Mouse (Mus musculus) liver, embryonic 14.5 days (tissue): ENCODE measurements around the gene Timm8a1. TPM values are rescaled to one million over a fixed set of nuclear protein-coding genes. Genes with fewer than 3 reads are reported as not detected.

Source experiments
- ATAC-seq: fragments of 200-750 bp; cut with Nextera tagmentation; 2 replicates; pipeline ENCODE4 v1.8.0; 2017; ENCODE audit warnings: moderate number of reproducible peaks, mild to moderate bottlenecking, moderate library complexity; ENCODE audit not compliant: insufficient read depth
- DNase-seq, 3 experiments: peaks; one replicate each; pipeline ENCODE4 v3.0.0-alpha.2; 2012 to 2013; ENCODE audit warnings: low read depth in 3 of 3, low spot score in 3 of 3
- H3K27ac ChIP-seq: fragments of 300-500 bp; sonication (generic); 2 replicates; pipeline ENCODE4 v1.5.1; 2014; ENCODE audit warnings: moderate library complexity, mild to moderate bottlenecking, control low read depth, inconsistent platforms
- H3K27me3 ChIP-seq: fragments of 300-500 bp; sonication (generic); 2 replicates; pipeline ENCODE4 v1.6.1; 2014; ENCODE audit warnings: mild to moderate bottlenecking, low read length, moderate library complexity; ENCODE audit not compliant: control insufficient read depth, insufficient read depth
- H3K36me3 ChIP-seq: fragments of 300-500 bp; sonication (generic); replicated peaks from 2 replicates; pipeline ENCODE4 v1.6.1; 2014; ENCODE audit warnings: low read depth; ENCODE audit not compliant: control insufficient read depth, insufficient read depth
- H3K4me1 ChIP-seq, 2 experiments: fragments of 200-500 bp in 1 of 2; fragments of 300-500 bp in 1 of 2; sonication (generic) in 1 of 2; replicated peaks; 2 replicates each; pipeline ENCODE4 v1.6.1; 2012 to 2014; ENCODE audit warnings: antibody characterized with exemption in 1 of 2, inconsistent platforms in 1 of 2, low read length in 1 of 2; ENCODE audit not compliant: control insufficient read depth in 2 of 2, insufficient read depth in 2 of 2
- H3K4me2 ChIP-seq: fragments of 300-500 bp; sonication (generic); 2 replicates; pipeline ENCODE4 v1.6.1; 2014; ENCODE audit warnings: low read depth, mild to moderate bottlenecking, control low read depth, moderate library complexity
- H3K4me3 ChIP-seq, 2 experiments: fragments of 200-500 bp in 1 of 2; fragments of 300-500 bp in 1 of 2; sonication (generic) in 1 of 2; 2 replicates each; pipeline ENCODE4 v1.5.1; 2012 to 2014; ENCODE audit warnings: low read depth in 2 of 2, low read length in 2 of 2, mild to moderate bottlenecking in 2 of 2, control low read depth in 1 of 2, inconsistent platforms in 1 of 2, moderate library complexity in 1 of 2; ENCODE audit not compliant: insufficient read depth in 1 of 2
- H3K9ac ChIP-seq: fragments of 300-500 bp; sonication (generic); replicated peaks from 2 replicates; pipeline ENCODE4 v1.6.1; 2014; ENCODE audit warnings: mild to moderate bottlenecking, control low read depth, moderate library complexity
- H3K9me3 ChIP-seq: fragments of 300-500 bp; sonication (generic); 2 replicates; pipeline ENCODE4 v1.6.1; 2016; ENCODE audit warnings: low read length, mixed read lengths; ENCODE audit not compliant: control insufficient read depth
- CTCF ChIP-seq: IDR thresholded peaks from 2 replicates; pipeline ENCODE4 v1.5.1; 2016; ENCODE audit warnings: antibody characterized with exemption, low read depth, control low read depth
- EP300 ChIP-seq: IDR thresholded peaks from 2 replicates; pipeline ENCODE4 v1.6.1; 2016; ENCODE audit warnings: antibody characterized with exemption, low read depth
- WGBS: fragments of 180-500 bp; shearing (Covaris S2); extraction: QIAGEN DNeasy Blood & Tissue Kit; methylation state at CpG from one replicate; pipeline ENCODE4 v1.1.7; 2014; ENCODE audit not compliant: insufficient replicate concordance; 5-methylcytosine and 5-hydroxymethylcytosine counted together
- polyA plus RNA-seq, 2 experiments: library from polyadenylated mRNA; depleted of rRNA in 1 of 2; stranded (reverse) in 1 of 2; unstranded in 1 of 2; fragments of >200 nt; fragmentation: Nextera tagmentation in 1 of 2; extraction: Ambion mirVana in 1 of 2; gene quantifications; 2 replicates each; pipeline versions ENCODE4 v1.2.1 to v1.2.3; 2012 to 2014

Gene Timm8a1
- polyA plus RNA-seq, 2 experiments: 18.7 to 92.8 TPM

GRCm38 (mm10) chrX:134585103-134586002 lies 43.7 kb upstream of the Timm8a1 start, which contains the start of gene Rpl36a:
Gene Rpl36a (plus strand): TSS chrX:134585654.
- DNase-seq (peak; percentile 78 to 84 (median 83)), ATAC-seq (peak; percentile 90)
- H3K4me3 ChIP-seq: peak within 1 kb of the TSS; percentile 65 to 92
- H3K9ac ChIP-seq: peak within 1 kb of the TSS; percentile 79
- 14% methylated on average over 45 of the region's 45 CpGs for WGBS
- H3K27ac ChIP-seq: peak within 1 kb of the TSS; percentile 66
- H3K36me3 ChIP-seq: peaks cover 9% of the 10 kb centered on the region
- H3K27me3 ChIP-seq: no peaks in the 10 kb centered on the region
- H3K9me3 ChIP-seq: no peaks in the 10 kb centered on the region
- TF ChIP-seq EP300: peak; percentile 35; the same call in 1 of the 2 replicates
- TF ChIP-seq CTCF: peak; percentile 84
- H3K4me2 ChIP-seq: peak within 1 kb of the TSS; percentile 72
- H3K4me1 ChIP-seq: peaks cover 3 to 12% of the 10 kb centered on the region in 2 experiments; a peak in 3 of 4 replicates

GRCm38 (mm10) chrX:134582888-134583669 lies 41.4 kb upstream of the Timm8a1 start, which contains the start of gene Btk:
Gene Btk (minus strand): TSS chrX:134583570.
- peak within 1 kb of the TSS; percentile 65 for H3K27ac ChIP-seq
- TF ChIP-seq CTCF (no peak), EP300 (no peak)
- no peaks in the 10 kb centered on the region for H3K9me3 ChIP-seq
- H3K4me1 ChIP-seq: peaks cover 3 to 12% of the 10 kb centered on the region in 2 experiments; a peak in 3 of 4 replicates
- ATAC-seq (no peak), DNase-seq (no peak)
- H3K4me2 ChIP-seq: peak within 1 kb of the TSS; percentile 65
- peaks cover 4% of the 10 kb centered on the region; the same call in 1 of the 2 replicates for H3K36me3 ChIP-seq
- peak within 1 kb of the TSS; percentile 47 to 58 for H3K4me3 ChIP-seq
- whole genome bisulfite sequencing: 19% methylated on average over 11 of the region's 11 CpGs
- H3K9ac ChIP-seq: peak within 1 kb of the TSS; percentile 64
- H3K27me3 ChIP-seq: no peaks in the 10 kb centered on the region

GRCm38 (mm10) chrX:134582270-134582669 lies 40.6 kb upstream of the Timm8a1 start:
- Histone ChIP-seq H3K4me2 (peak overlapping the region; percentile 65), H3K9ac (peak overlapping the region; percentile 64)

GRCm38 (mm10) chrX:134580528-134581305 lies 39.1 kb upstream of the Timm8a1 start:
- H3K9ac ChIP-seq: no peak overlapping the region
- H3K4me2 ChIP-seq: peak overlapping the region; percentile 65
- DNase-seq: no peak
- no peak overlapping the region for H3K27ac ChIP-seq
- H3K36me3 ChIP-seq: no peaks in the 10 kb centered on the region
- 58% methylated on average over 14 of the region's 14 CpGs for WGBS
- H3K9me3 ChIP-seq: no peaks in the 10 kb centered on the region
- no peaks in the 10 kb centered on the region for H3K27me3 ChIP-seq
- no peak for ATAC-seq
- H3K4me3 ChIP-seq: peak overlapping the region in 1 of 2 experiments; percentile 41; a peak in 3 of 4 replicates
- TF ChIP-seq EP300: no peak
- no peak for TF ChIP-seq CTCF
- H3K4me1 ChIP-seq: peaks cover 3 to 12% of the 10 kb centered on the region in 2 experiments; a peak in 3 of 4 replicates

More at GRCm38 (mm10) chrX:134582270-134582669, 40.6 kb upstream of the Timm8a1 start:
- 25% methylated on average over 11 of the region's 11 CpGs for WGBS
- TF ChIP-seq CTCF (no peak), EP300 (no peak)
- DNase-seq (no peak), ATAC-seq (peak; percentile 30; the same call in 1 of the 2 replicates)
- Histone ChIP-seq H3K27ac (no peak overlapping the region), H3K4me3 (peak overlapping the region; percentile 47 to 58), H3K9me3 (no peaks in the 10 kb centered on the region), H3K4me1 (peaks cover 3 to 12% of the 10 kb centered on the region in 2 experiments; a peak in 3 of 4 replicates), H3K36me3 (peaks cover 2% of the 10 kb centered on the region; the same call in 1 of the 2 replicates), H3K27me3 (no peaks in the 10 kb centered on the region)
